Mouse (Mus musculus): Measurements from ENCODE around the gene Parl. TPM values are rescaled to one million over a fixed set of nuclear protein-coding genes. Genes with fewer than 3 reads are reported as not detected.

The Parl gene
- polyA plus RNA-seq, 2 experiments = 20.7 to 41.6 TPM

- no peak for ATAC-seq (ENCODE audit: insufficient read depth)
- H3K36me3 ChIP-seq (replicated peaks; ENCODE audit: control insufficient read depth, insufficient read depth, low read depth) = no peaks in the 10 kb centered on the region
- TF ChIP-seq CTCF (IDR thresholded peaks at IDR 0.05; ENCODE audit: low read depth) = no peak
- TF ChIP-seq EP300 (IDR thresholded peaks at IDR 0.05; ENCODE audit: low read depth) = no peak
- WGBS (ENCODE audit: insufficient replicate concordance) = 36% methylated on average over 5 of the region's 5 CpGs
- H3K9me3 ChIP-seq (ENCODE audit: control insufficient read depth, low read length) = no peaks in the 10 kb centered on the region
- no peak within 1 kb of the TSS for H3K4me3 ChIP-seq (ENCODE audit: insufficient read depth in 1 of 2, low read depth in 2 of 2, low read length in 2 of 2)
- no peak within 1 kb of the TSS for H3K4me2 ChIP-seq (ENCODE audit: low read depth)
- no peaks in the 10 kb centered on the region for H3K4me1 ChIP-seq (replicated peaks; ENCODE audit: control insufficient read depth in 2 of 2, insufficient read depth in 2 of 2, low read length in 1 of 2)
- DNase-seq (ENCODE audit: low read depth in 3 of 3, low spot score in 3 of 3) = no peak
- no peak within 1 kb of the TSS for H3K27ac ChIP-seq
- H3K27me3 ChIP-seq (ENCODE audit: control insufficient read depth, insufficient read depth, low read length) = no peaks in the 10 kb centered on the region
- H3K9ac ChIP-seq (replicated peaks) = no peak within 1 kb of the TSS
These were observed 23.1 kb upstream of the Parl start, which contains the start of gene Cyp2ab1 for GRCm38 (mm10) chr16:20325286-20325685. TSS of gene Cyp2ab1 (minus strand) at chr16:20325404.

GRCm38 (mm10) chr16:20323907-20324306 lies 21.7 kb upstream of the Parl start:
- whole genome bisulfite sequencing (ENCODE audit: insufficient replicate concordance) = 41% methylated on average over 5 of the region's 5 CpGs
- H3K27ac ChIP-seq = no peak overlapping the region
- ATAC-seq (ENCODE audit: insufficient read depth) = no peak
- no peaks in the 10 kb centered on the region for H3K9me3 ChIP-seq (ENCODE audit: control insufficient read depth, low read length)
- H3K4me3 ChIP-seq (ENCODE audit: insufficient read depth in 1 of 2, low read depth in 2 of 2, low read length in 2 of 2) = no peak overlapping the region
- no peaks in the 10 kb centered on the region for H3K4me1 ChIP-seq (replicated peaks; ENCODE audit: control insufficient read depth in 2 of 2, insufficient read depth in 2 of 2, low read length in 1 of 2)
- no peak overlapping the region for H3K4me2 ChIP-seq (ENCODE audit: low read depth)
- H3K36me3 ChIP-seq (replicated peaks; ENCODE audit: control insufficient read depth, insufficient read depth, low read depth) = no peaks in the 10 kb centered on the region
- no peak for DNase-seq (ENCODE audit: low read depth in 3 of 3, low spot score in 3 of 3)
- no peak overlapping the region for H3K9ac ChIP-seq (replicated peaks)
- TF ChIP-seq EP300 (IDR thresholded peaks at IDR 0.05; ENCODE audit: low read depth) = no peak
- no peak for TF ChIP-seq CTCF (IDR thresholded peaks at IDR 0.05; ENCODE audit: low read depth)
- no peaks in the 10 kb centered on the region for H3K27me3 ChIP-seq (ENCODE audit: control insufficient read depth, insufficient read depth, low read length)

- Histone ChIP-seq H3K9me3 (ENCODE audit: control insufficient read depth, low read length) (no peaks in the 10 kb centered on the region), H3K4me1 (replicated peaks; ENCODE audit: control insufficient read depth in 2 of 2, insufficient read depth in 2 of 2, low read length in 1 of 2) (no peaks in the 10 kb centered on the region), H3K27me3 (ENCODE audit: control insufficient read depth, insufficient read depth, low read length) (no peaks in the 10 kb centered on the region), H3K4me2 (ENCODE audit: low read depth) (no peak overlapping the region), H3K27ac (no peak overlapping the region), H3K4me3 (ENCODE audit: insufficient read depth in 1 of 2, low read depth in 2 of 2, low read length in 2 of 2) (no peak overlapping the region), H3K36me3 (replicated peaks; ENCODE audit: control insufficient read depth, insufficient read depth, low read depth) (no peaks in the 10 kb centered on the region), H3K9ac (replicated peaks) (no peak overlapping the region)
- 53% methylated on average over 4 of the region's 4 CpGs for WGBS (ENCODE audit: insufficient replicate concordance)
- TF ChIP-seq CTCF (IDR thresholded peaks at IDR 0.05; ENCODE audit: low read depth) (no peak; the same call in 1 of the 2 replicates), EP300 (IDR thresholded peaks at IDR 0.05; ENCODE audit: low read depth) (no peak)
- no peak for DNase-seq (ENCODE audit: low read depth in 3 of 3, low spot score in 3 of 3)
- no peak for ATAC-seq (ENCODE audit: insufficient read depth)
These were observed 20.1 kb upstream of the Parl start for GRCm38 (mm10) chr16:20322274-20322673.

GRCm38 (mm10) chr16:20316770-20317169 lies 14.6 kb upstream of the Parl start:
- no peaks in the 10 kb centered on the region for H3K36me3 ChIP-seq (replicated peaks; ENCODE audit: control insufficient read depth, insufficient read depth, low read depth)
- H3K9ac ChIP-seq (replicated peaks) = no peak overlapping the region
- no peak for TF ChIP-seq CTCF (IDR thresholded peaks at IDR 0.05; ENCODE audit: low read depth)
- no peaks in the 10 kb centered on the region for H3K9me3 ChIP-seq (ENCODE audit: control insufficient read depth, low read length)
- 73% methylated on average over 6 of the region's 6 CpGs for WGBS (ENCODE audit: insufficient replicate concordance)
- DNase-seq (ENCODE audit: low read depth in 3 of 3, low spot score in 3 of 3) (no peak), ATAC-seq (ENCODE audit: insufficient read depth) (no peak)
- no peaks in the 10 kb centered on the region for H3K4me1 ChIP-seq (replicated peaks; ENCODE audit: control insufficient read depth in 2 of 2, insufficient read depth in 2 of 2, low read length in 1 of 2)
- H3K27me3 ChIP-seq (ENCODE audit: control insufficient read depth, insufficient read depth, low read length) = no peaks in the 10 kb centered on the region
- no peak overlapping the region for H3K4me3 ChIP-seq (ENCODE audit: insufficient read depth in 1 of 2, low read depth in 2 of 2, low read length in 2 of 2)
- H3K4me2 ChIP-seq (ENCODE audit: low read depth) = no peak overlapping the region
- H3K27ac ChIP-seq = no peak overlapping the region

- H3K27ac ChIP-seq = no peak overlapping the region
- no peak overlapping the region for H3K4me3 ChIP-seq (ENCODE audit: insufficient read depth in 1 of 2, low read depth in 2 of 2, low read length in 2 of 2)
- H3K27me3 ChIP-seq (ENCODE audit: control insufficient read depth, insufficient read depth, low read length) = no peaks in the 10 kb centered on the region
- no peaks in the 10 kb centered on the region for H3K36me3 ChIP-seq (replicated peaks; ENCODE audit: control insufficient read depth, insufficient read depth, low read depth)
- no peak for DNase-seq (ENCODE audit: low read depth in 3 of 3, low spot score in 3 of 3)
- TF ChIP-seq CTCF (IDR thresholded peaks at IDR 0.05; ENCODE audit: low read depth) = no peak
- no peak for TF ChIP-seq EP300 (IDR thresholded peaks at IDR 0.05; ENCODE audit: low read depth)
- WGBS (ENCODE audit: insufficient replicate concordance) = 66% methylated on average over 4 of the region's 4 CpGs
- H3K9me3 ChIP-seq (ENCODE audit: control insufficient read depth, low read length) = no peaks in the 10 kb centered on the region
- ATAC-seq (ENCODE audit: insufficient read depth) = no peak
- H3K4me1 ChIP-seq (replicated peaks; ENCODE audit: control insufficient read depth in 2 of 2, insufficient read depth in 2 of 2, low read length in 1 of 2) = no peaks in the 10 kb centered on the region
- no peak overlapping the region for H3K4me2 ChIP-seq (ENCODE audit: low read depth)
- H3K9ac ChIP-seq (replicated peaks) = no peak overlapping the region
These were observed 13.1 kb upstream of the Parl start for GRCm38 (mm10) chr16:20315266-20315665.
